Mouse (Mus musculus): ENCODE results near the gene Ube2d3.
"Not testable (repeated sequence)": the region's sequence is repeated elsewhere in the genome, so short reads cannot be mapped to it uniquely, and the experiment has no call there.

- TF ChIP-seq E2F4 (IDR thresholded peaks at IDR 0.05; ENCODE audit: insufficient read depth); POLR2A (IDR thresholded peaks at IDR 0.05; ENCODE audit: insufficient read length, low read depth); MAX (IDR thresholded peaks at IDR 0.05; ENCODE audit: low read depth); TCF12 (IDR thresholded peaks at IDR 0.05; ENCODE audit: insufficient read depth, poor library complexity, severe bottlenecking); MYOD1 (IDR thresholded peaks at IDR 0.05; ENCODE audit: control insufficient read depth in 1 of 3, insufficient read length in 2 of 3, low read depth in 2 of 3); CEBPB (IDR thresholded peaks at IDR 0.05; ENCODE audit: insufficient read depth, poor library complexity, severe bottlenecking); TCF3 (IDR thresholded peaks at IDR 0.05; ENCODE audit: insufficient read length, low read depth); USF1 (IDR thresholded peaks at IDR 0.05; ENCODE audit: low read depth); SRF (IDR thresholded peaks at IDR 0.05; ENCODE audit: control insufficient read depth, insufficient read length, low read depth); POLR2AphosphoS2 (IDR thresholded peaks at IDR 0.05; ENCODE audit: insufficient read length, low read depth): not testable (repeated sequence)
These were observed 60.0 kb downstream of the Ube2d3 start for GRCm38 (mm10) chr3:135497956-135498355.

Data from myocyte (in vitro differentiated cells).